Mouse (Mus musculus): ENCODE results near the gene Shmt2.

DNA sequence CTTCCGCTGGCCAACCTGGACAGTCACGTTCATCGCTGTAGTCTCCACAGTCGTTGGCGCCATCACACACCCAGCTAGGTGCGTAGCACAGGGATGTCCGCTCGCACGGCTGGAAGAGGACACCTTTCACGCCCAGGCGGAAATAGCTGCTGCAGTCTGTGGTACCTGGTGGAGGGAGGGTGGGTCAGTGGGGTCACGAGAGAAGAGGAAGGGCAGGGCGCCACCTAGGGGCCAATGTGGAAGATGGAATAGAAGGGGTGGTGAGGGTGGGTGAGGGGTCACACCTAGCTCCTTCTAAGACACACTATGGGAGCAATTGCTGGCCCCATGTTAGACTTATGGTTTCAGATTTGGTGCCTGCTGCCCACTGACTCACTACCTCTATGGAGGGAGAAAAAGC lies 35.2 kb upstream of the Shmt2 start:
- TF ChIP-seq CTCF (IDR thresholded peaks at IDR 0.05; ENCODE audit: low read depth, low read length) (no peak), EP300 (IDR thresholded peaks at IDR 0.05; ENCODE audit: insufficient read depth, low read depth, low read length) (no peak)

Measured in ES-Bruce4 (cell line).